Mouse (Mus musculus) CD8-positive naive resting alpha-beta T cell, adult 2 months (primary cell): ENCODE measurements around the gene Gtf2ird2.

Experiments used
- DNase-seq, 2 experiments: peaks; one replicate each; pipeline ENCODE4 v3.0.0; 2022; ENCODE audit warnings: low read depth in 2 of 2, low spot score in 2 of 2

Gtf2ird2 gene

GRCm38 (mm10) chr5:134233244-134233651 lies 49.4 kb downstream of the Gtf2ird2 start:
- DNase-seq: peak; percentile 61 to 68

GRCm38 (mm10) chr5:134234205-134234604 lies 50.4 kb downstream of the Gtf2ird2 start:
- DNase-seq: peak in 1 of 2 experiments; percentile 40

- no peak for DNase-seq
These were observed 51.3 kb downstream of the Gtf2ird2 start for GRCm38 (mm10) chr5:134235111-134235510.

- no peak for DNase-seq
These were observed 52.4 kb downstream of the Gtf2ird2 start for GRCm38 (mm10) chr5:134236241-134236640.

GRCm38 (mm10) chr5:134236796-134237195 lies 53.0 kb downstream of the Gtf2ird2 start:
- DNase-seq: peak; percentile 86 to 91

GRCm38 (mm10) chr5:134237508-134237907 lies 53.7 kb downstream of the Gtf2ird2 start:
- DNase-seq: no peak

GRCm38 (mm10) chr5:134237936-134238760 lies 54.3 kb downstream of the Gtf2ird2 start:
- DNase-seq: no peak

- DNase-seq: no peak
These were observed 58.0 kb downstream of the Gtf2ird2 start for GRCm38 (mm10) chr5:134241831-134242230.

- no peak for DNase-seq
These were observed 60.0 kb downstream of the Gtf2ird2 start for GRCm38 (mm10) chr5:134243661-134244436.

- DNase-seq: no peak
These were observed 61.1 kb downstream of the Gtf2ird2 start for GRCm38 (mm10) chr5:134244890-134245289.

GRCm38 (mm10) chr5:134246146-134246545 lies 62.3 kb downstream of the Gtf2ird2 start:
- DNase-seq: no peak

- DNase-seq: no peak
These were observed 64.9 kb downstream of the Gtf2ird2 start for GRCm38 (mm10) chr5:134248608-134249244.

- DNase-seq: no peak
These were observed 65.4 kb downstream of the Gtf2ird2 start for GRCm38 (mm10) chr5:134249245-134249649.

GRCm38 (mm10) chr5:134250601-134251000 lies 66.8 kb downstream of the Gtf2ird2 start:
- DNase-seq: no peak

- no peak for DNase-seq
These were observed 67.3 kb downstream of the Gtf2ird2 start for GRCm38 (mm10) chr5:134251083-134251482.

GRCm38 (mm10) chr5:134253806-134254205 lies 70.0 kb downstream of the Gtf2ird2 start:
- peak in 1 of 2 experiments; percentile 54 for DNase-seq

GRCm38 (mm10) chr5:134255294-134255693 lies 71.5 kb downstream of the Gtf2ird2 start:
- DNase-seq: no peak

GRCm38 (mm10) chr5:134257349-134258031 lies 73.7 kb downstream of the Gtf2ird2 start:
- no peak for DNase-seq

GRCm38 (mm10) chr5:134258395-134258794 lies 74.6 kb downstream of the Gtf2ird2 start:
- DNase-seq: no peak

GRCm38 (mm10) chr5:134258934-134259333 lies 75.1 kb downstream of the Gtf2ird2 start:
- no peak for DNase-seq
